Mouse (Mus musculus): ENCODE measurements around the gene Drc7. TPM values are rescaled to one million over a fixed set of nuclear protein-coding genes. Genes with fewer than 3 reads are reported as not detected.
A peak's percentile ranks its signal among the peaks of the same experiment; 100 is the strongest.

Drc7 gene
- polyA plus RNA-seq, 1 experiment from 2014 or later, result 0.88 TPM

DNA sequence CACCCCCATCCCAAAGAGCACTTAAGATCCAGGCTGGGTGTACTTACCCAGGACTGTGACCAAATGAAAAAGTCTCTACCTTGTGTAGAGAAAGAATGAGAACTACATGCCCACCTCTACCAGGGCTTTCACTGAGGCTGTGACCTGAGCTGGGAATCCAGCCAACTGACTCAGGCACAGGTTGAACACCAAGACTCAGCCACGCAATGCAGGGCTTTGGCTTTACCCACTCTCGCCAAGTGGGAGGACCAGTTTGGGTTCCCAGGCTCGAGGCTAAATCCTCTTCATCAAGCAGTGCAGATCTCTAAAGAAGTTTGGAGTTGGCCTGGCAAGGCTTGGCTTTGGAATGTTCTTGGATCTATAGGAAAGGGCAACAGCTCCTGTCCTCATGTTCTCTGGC is 20.6 kb downstream of the Drc7 start:
- Histone ChIP-seq H3K4me3 (no peak overlapping the region), H3K36me3 (no peaks in the 10 kb centered on the region), H3K4me1 (replicated peaks) (peaks cover 7% of the 10 kb centered on the region; the same call in 1 of the 2 replicates), H3K9me3 (no peaks in the 10 kb centered on the region), H3K27ac (no peak overlapping the region), H3K27me3 (ENCODE audit: insufficient read depth, poor library complexity, severe bottlenecking) (no peaks in the 10 kb centered on the region)
- DNase-seq (ENCODE audit: low spot score), result no peak
- WGBS, result 85% methylated on average over 3 of the region's 3 CpGs

DNA sequence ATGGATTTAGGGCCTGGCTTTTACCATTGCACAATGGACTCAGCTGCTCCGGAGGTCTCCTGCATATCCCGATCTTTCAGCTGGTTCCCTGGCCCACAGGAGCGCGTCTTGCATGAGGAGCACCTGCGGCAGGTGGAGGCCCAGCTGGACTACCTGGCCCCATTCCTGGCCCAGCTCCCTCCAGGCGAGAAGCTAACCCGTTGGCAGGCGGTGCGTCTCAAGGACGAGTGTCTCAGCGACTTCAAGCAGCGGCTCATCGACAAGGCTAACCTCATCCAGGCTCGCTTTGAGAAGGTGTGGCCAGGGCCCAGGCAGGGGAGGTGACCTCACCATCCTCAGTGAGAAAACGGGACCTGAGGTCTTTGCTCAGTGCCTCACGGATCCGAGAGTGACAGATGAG is 21.2 kb downstream of the Drc7 start:
- no peak for DNase-seq (ENCODE audit: low spot score)
- Histone ChIP-seq H3K36me3 (no peaks in the 10 kb centered on the region), H3K4me1 (replicated peaks) (peaks cover 7% of the 10 kb centered on the region; the same call in 1 of the 2 replicates), H3K27me3 (ENCODE audit: insufficient read depth, poor library complexity, severe bottlenecking) (no peaks in the 10 kb centered on the region), H3K9me3 (no peaks in the 10 kb centered on the region), H3K4me3 (no peak overlapping the region), H3K27ac (no peak overlapping the region)
- whole genome bisulfite sequencing, result 81% methylated on average over 17 of the region's 17 CpGs

DNA sequence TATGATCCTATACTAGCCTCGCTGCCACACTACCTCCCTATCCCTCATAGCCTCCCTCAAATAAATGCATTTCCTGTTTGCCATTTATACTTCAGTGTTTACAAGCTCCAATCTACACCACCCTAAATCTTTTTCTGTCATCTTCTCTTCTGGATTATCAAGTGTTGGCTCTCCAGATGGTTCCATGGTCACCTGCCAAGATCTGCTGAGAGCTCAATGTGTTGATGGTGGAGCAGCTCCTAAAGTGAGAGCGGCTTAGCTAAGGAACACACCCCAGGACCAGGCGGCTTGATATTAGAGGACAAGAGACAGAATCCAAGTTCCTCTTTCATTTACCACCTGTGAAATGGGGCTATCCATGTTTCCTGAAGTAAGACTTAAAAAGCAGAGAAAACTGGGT is 23.2 kb downstream of the Drc7 start:
- Histone ChIP-seq H3K27ac (no peak overlapping the region), H3K27me3 (ENCODE audit: insufficient read depth, poor library complexity, severe bottlenecking) (no peaks in the 10 kb centered on the region), H3K4me3 (no peak overlapping the region), H3K9me3 (no peaks in the 10 kb centered on the region), H3K4me1 (replicated peaks) (peaks cover 23% of the 10 kb centered on the region), H3K36me3 (peaks cover 5% of the 10 kb centered on the region; the same call in 1 of the 2 replicates)
- 83% methylated on average over 3 of the region's 3 CpGs for WGBS
- no peak for DNase-seq (ENCODE audit: low spot score)

DNA sequence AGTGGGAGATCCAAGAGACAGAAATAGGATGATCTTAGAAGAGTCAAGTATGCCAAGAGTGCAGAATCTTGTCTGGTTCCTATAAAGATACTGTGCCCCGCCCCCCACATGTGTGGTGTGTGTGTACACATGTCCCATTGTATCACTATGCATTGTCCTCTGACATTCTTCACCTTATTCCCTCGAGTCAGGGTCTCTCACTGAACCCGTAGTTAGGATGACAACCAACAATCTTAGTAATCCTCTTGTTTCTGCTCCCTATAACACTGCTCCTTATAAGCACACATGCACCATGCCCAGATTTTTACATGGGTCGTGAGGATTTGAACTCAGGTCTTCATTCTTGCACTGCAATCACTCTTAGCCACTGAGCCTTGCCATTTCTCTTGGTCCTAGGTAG is 24.4 kb downstream of the Drc7 start:
- no peak overlapping the region for H3K27ac ChIP-seq
- no peak for DNase-seq (ENCODE audit: low spot score)
- H3K9me3 ChIP-seq, result no peaks in the 10 kb centered on the region
- H3K27me3 ChIP-seq (ENCODE audit: insufficient read depth, poor library complexity, severe bottlenecking), result no peaks in the 10 kb centered on the region
- H3K4me1 ChIP-seq (replicated peaks), result peaks cover 25% of the 10 kb centered on the region
- WGBS, result 83% methylated on average over 4 of the region's 4 CpGs
- peaks cover 15% of the 10 kb centered on the region for H3K36me3 ChIP-seq
- no peak overlapping the region for H3K4me3 ChIP-seq

DNA sequence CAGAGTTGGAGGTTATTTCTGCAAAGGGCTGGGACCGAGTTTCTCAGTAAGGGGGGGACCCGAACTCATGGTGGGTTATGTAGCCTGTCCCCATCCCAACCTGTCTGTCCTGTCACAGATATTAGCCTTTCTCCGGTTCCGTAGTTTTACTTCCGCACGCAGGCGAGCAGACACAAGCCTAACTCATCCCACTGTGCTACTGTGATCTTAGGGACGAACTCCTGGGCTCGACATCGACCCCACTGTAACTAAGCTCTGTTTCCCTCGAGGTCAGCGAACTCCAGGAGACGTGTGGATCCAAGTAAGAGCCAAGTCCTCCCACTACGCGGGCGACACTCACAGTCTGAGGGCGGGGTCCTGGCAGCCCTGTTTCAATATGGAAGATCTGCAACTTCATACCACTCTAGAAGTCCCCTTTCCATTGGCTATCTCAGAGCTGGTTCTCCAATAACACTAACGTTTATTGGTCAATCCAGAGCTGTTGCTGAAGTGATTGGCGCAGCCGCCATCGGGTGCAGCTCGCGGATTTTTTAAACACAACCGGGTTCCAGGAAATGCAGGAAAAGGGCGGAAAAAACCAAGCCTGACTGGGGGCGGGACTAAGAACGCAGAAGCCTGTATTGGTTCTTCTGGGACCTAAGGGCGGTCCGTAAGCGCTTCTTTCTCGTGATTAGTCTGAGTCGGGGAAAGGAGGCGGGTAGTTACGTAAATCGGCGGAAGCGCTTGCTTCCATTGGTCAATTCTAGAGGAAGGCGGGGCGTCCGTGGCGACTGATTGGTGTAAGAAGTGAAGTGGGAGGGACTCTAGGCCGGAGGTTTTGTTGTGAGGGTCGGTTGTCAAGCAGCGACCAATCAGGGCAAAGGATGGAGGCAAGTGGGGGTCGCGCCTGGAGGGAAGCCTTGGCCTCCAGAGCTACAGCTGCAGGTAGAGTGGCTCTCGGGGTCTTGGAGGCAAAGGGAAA is 25.8 kb downstream of the Drc7 start, which contains the start of gene Katnb1:
Gene Katnb1 (plus strand): TSS at position 806 of the 961 bp plus-strand sequence.
- Histone ChIP-seq H3K4me1 (replicated peaks) (peaks cover 25% of the 10 kb centered on the region), H3K36me3 (peaks cover 28% of the 10 kb centered on the region), H3K9me3 (no peaks in the 10 kb centered on the region), H3K27ac (peak within 1 kb of the TSS; percentile 92), H3K4me3 (peak within 1 kb of the TSS; percentile 93), H3K27me3 (ENCODE audit: insufficient read depth, poor library complexity, severe bottlenecking) (no peaks in the 10 kb centered on the region)
- peak; percentile 98 for DNase-seq (ENCODE audit: low spot score)
- WGBS, result under 1% methylated on average over 47 of the region's 47 CpGs

DNA sequence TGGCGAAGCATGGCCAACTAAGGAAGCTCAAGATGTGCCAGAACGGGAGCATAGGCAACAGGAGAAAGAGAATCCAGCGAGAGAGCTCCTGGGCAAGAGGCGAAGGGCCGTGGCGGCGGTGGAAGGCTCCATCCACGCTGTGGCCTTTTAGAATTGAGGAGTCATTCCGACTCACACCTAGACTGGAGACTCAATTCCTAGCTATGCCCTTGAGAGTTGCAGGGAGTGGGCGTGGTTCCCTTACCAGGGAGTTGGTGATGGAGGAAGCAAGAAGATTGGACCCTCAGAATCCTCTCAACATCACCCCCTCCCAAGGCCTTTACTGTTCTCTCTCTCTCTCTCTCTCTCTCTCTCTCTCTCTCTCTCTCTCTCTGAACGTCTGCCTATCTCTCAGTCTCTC is 26.7 kb downstream of the Drc7 start:
- WGBS, result 9% methylated on average over 11 of the region's 11 CpGs
- H3K36me3 ChIP-seq, result peaks cover 35% of the 10 kb centered on the region
- no peaks in the 10 kb centered on the region for H3K27me3 ChIP-seq (ENCODE audit: insufficient read depth, poor library complexity, severe bottlenecking)
- H3K9me3 ChIP-seq, result no peaks in the 10 kb centered on the region
- peak overlapping the region; percentile 92 for H3K27ac ChIP-seq
- no peak for DNase-seq (ENCODE audit: low spot score)
- H3K4me1 ChIP-seq (replicated peaks), result peaks cover 25% of the 10 kb centered on the region
- H3K4me3 ChIP-seq, result peak overlapping the region; percentile 93

DNA sequence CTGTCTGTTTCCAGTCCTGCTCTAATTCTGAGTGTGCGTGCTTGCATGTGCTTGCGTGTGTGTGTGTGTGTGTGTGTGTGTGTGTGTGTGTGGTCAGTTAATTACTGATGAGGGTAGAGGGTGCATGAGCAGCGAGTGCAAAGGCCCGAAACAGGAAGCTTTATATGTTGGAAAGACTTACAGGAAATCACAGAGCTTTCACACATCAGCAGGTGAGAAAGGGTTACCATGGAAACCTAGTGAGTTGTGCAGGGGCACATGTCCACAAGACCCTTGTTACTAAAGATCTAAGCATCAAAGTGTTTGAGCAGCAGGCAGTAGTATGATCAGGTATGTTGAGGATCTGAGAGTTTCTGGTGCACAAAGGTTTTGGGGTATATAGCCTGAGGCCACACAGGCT is 29.4 kb downstream of the Drc7 start:
- Histone ChIP-seq H3K4me3 (no peak overlapping the region), H3K36me3 (peaks cover 61% of the 10 kb centered on the region), H3K27me3 (ENCODE audit: insufficient read depth, poor library complexity, severe bottlenecking) (no peaks in the 10 kb centered on the region), H3K4me1 (replicated peaks) (peaks cover 25% of the 10 kb centered on the region), H3K27ac (no peak overlapping the region), H3K9me3 (no peaks in the 10 kb centered on the region)
- no peak for DNase-seq (ENCODE audit: low spot score)
- 94% methylated on average over 4 of the region's 4 CpGs for WGBS

DNA sequence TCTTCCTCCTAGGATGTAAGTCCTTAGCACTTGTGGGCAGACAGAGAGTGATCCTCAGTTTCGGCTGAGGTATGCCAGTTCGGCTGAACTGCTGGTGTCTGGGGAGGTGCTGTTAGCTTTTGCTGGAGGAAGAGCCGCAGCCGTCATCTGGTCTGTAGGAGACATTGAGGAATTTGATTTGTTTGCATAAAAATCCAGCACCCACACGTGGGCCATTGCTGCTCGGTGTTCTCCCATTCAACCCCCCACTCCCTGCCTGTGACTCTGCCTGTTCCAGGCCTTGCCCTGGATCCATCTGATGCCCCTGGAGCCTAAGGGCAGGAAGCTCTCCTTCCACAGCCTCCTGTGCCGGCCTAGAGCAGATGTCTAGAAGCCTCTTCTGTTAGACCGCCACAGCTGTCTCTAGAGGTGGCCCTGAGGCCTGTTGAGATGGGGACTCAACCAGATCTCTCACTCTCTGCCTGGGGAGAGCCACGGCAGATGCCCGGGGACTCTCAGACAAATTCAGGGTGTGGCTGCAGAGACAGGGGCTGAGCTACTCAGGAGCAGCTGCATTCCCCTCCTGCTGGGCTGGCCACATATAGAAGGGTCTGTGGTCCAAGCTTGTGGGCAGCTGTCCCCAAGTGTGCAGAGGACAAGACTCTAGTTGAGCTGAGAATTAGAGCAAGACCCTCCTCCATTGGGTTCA is 30.0 kb downstream of the Drc7 start:
- Histone ChIP-seq H3K4me3 (no peak overlapping the region), H3K27ac (no peak overlapping the region), H3K4me1 (replicated peaks) (peaks cover 22% of the 10 kb centered on the region), H3K36me3 (peaks cover 67% of the 10 kb centered on the region), H3K9me3 (no peaks in the 10 kb centered on the region), H3K27me3 (ENCODE audit: insufficient read depth, poor library complexity, severe bottlenecking) (no peaks in the 10 kb centered on the region)
- DNase-seq (ENCODE audit: low spot score), result no peak
- WGBS, result 87% methylated on average over 10 of the region's 10 CpGs

DNA sequence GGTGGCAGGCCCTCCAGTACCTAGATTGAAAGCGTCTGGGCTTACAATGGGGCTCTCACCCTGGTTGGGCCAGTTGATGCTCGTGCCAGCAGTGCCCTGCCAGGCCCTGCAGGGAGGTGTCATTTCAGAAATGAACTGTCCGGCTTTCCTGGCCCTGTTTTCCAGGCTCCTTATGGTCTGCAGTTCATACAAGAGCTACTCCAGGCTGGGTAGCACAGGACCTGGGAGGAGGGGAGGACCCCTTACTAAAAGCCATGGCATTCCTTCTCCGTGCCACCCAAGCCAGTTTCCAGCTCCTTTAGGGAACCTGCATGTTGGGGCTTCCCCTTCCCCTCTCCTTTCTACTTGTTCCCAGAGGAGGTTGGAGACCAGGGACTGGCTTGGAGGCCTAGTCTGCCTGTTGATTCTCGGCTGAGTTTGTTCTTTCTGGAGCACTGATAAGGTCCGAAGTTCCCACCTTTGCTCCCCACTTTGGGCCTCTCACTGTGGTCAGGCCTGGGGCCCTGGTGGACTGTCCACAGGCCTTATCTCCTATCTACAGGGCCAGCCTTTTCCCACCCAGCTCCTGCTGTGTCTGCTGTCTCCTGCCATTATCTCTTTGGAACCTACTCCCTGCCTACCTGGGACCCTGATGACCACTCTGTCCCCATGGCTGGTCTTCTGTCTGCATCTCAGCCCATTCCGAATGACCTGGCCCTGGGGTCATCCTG is 30.7 kb downstream of the Drc7 start:
- Histone ChIP-seq H3K4me3 (no peak overlapping the region), H3K36me3 (peaks cover 74% of the 10 kb centered on the region), H3K27me3 (ENCODE audit: insufficient read depth, poor library complexity, severe bottlenecking) (no peaks in the 10 kb centered on the region), H3K27ac (no peak overlapping the region), H3K4me1 (replicated peaks) (peaks cover 18% of the 10 kb centered on the region), H3K9me3 (no peaks in the 10 kb centered on the region)
- no peak for DNase-seq (ENCODE audit: low spot score)
- 86% methylated on average over 7 of the region's 7 CpGs for WGBS

DNA sequence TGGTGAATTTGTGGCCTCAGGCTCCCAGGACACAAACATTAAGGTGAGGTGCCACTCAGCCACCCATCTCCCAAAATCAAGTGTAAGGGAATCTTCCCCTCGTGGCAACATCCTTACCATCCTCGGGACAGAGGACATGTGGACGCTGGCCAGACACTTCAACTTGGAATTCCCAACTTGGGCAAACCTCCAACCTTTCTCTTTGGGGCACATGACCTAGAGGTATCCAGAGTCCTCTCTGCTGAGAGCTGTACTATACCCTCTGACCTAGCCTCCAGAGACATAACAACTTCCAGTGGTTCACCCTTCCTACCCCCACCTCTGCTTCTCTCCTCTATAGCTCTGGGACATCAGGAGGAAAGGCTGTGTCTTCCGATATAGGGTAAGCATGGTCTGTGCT is 38.7 kb downstream of the Drc7 start:
- Histone ChIP-seq H3K27ac (no peak overlapping the region), H3K27me3 (ENCODE audit: insufficient read depth, poor library complexity, severe bottlenecking) (no peaks in the 10 kb centered on the region), H3K36me3 (peaks cover 98% of the 10 kb centered on the region), H3K4me3 (no peak overlapping the region), H3K9me3 (no peaks in the 10 kb centered on the region), H3K4me1 (replicated peaks) (no peaks in the 10 kb centered on the region)
- 94% methylated on average over 4 of the region's 4 CpGs for WGBS
- no peak for DNase-seq (ENCODE audit: low spot score)

DNA sequence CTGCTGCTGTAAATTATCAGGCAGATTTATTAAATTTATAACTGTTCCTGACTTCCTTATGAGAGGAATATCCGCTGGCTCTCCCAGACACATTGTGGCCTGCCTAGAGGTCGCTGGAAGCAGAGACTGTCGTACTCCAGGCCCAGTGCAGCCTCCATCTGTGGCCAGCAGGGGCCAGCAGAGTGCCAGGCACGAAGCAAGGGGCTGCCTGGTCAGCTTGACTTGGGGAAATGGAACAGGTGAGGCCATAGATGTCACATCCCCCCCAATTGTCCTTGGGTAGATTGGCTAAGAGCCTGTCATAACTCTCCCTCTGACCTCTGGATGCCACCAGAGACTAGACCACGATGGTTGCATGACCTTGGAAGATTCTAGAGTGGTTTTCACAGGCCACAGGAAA is 44.1 kb downstream of the Drc7 start:
- peaks cover 81% of the 10 kb centered on the region for H3K36me3 ChIP-seq
- H3K4me1 ChIP-seq (replicated peaks), result no peaks in the 10 kb centered on the region
- no peak overlapping the region for H3K4me3 ChIP-seq
- no peaks in the 10 kb centered on the region for H3K9me3 ChIP-seq
- WGBS, result 33% methylated on average over 5 of the region's 5 CpGs
- DNase-seq (ENCODE audit: low spot score), result peak; percentile 63
- H3K27ac ChIP-seq, result no peak overlapping the region
- no peaks in the 10 kb centered on the region for H3K27me3 ChIP-seq (ENCODE audit: insufficient read depth, poor library complexity, severe bottlenecking)

DNA sequence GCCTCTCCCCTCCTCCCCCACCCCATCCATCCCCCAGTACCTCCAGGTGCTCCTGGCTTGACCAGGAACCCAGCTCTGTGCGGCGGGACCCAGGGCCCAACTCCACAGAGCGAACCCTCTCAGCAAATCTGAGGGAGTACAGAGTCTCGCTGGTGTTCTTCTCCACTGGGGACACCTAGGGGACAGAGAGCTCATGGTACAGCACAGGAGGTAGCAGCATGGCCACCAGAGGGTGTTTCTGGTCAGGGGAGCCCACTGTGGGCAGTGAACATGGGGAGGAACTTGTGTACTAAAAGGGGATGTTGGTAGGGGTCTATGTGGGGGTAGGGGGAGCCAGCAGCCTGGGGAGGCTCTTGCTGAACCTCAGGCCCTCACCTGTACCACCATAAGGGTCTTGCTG is 47.1 kb downstream of the Drc7 start:
- no peak overlapping the region for H3K27ac ChIP-seq
- H3K9me3 ChIP-seq, result no peaks in the 10 kb centered on the region
- 78% methylated on average over 4 of the region's 4 CpGs for WGBS
- no peaks in the 10 kb centered on the region for H3K27me3 ChIP-seq (ENCODE audit: insufficient read depth, poor library complexity, severe bottlenecking)
- H3K36me3 ChIP-seq, result peaks cover 56% of the 10 kb centered on the region
- no peaks in the 10 kb centered on the region for H3K4me1 ChIP-seq (replicated peaks)
- H3K4me3 ChIP-seq, result no peak overlapping the region
- DNase-seq (ENCODE audit: low spot score), result no peak

Measured in hindbrain, embryonic 10.5 days (tissue).